Mouse (Mus musculus) MEL (cell line): ENCODE measurements around the gene Topbp1. TPM values are rescaled to one million over a fixed set of nuclear protein-coding genes. Genes with fewer than 3 reads are reported as not detected.

Experiments used
- DNase-seq: peaks from one replicate; pipeline ENCODE4 v3.0.0; 2011; ENCODE audit warnings: low read depth, low spot score
- H3K27ac ChIP-seq: 2 replicates; pipeline ENCODE4 v1.5.1; 2012; ENCODE audit warnings: low read depth, mild to moderate bottlenecking, control low read depth, low read length, moderate library complexity; ENCODE audit not compliant: control insufficient read depth
- H3K27me3 ChIP-seq, 2 experiments: fragments of 150-350 bp in 1 of 2; sonication (generic) in 1 of 2; 2 replicates each; pipeline ENCODE4 v1.6.1; 2012; ENCODE audit warnings: low read length in 2 of 2, mild to moderate bottlenecking in 2 of 2, improper control_type of control experiment in 1 of 2, moderate library complexity in 1 of 2; ENCODE audit not compliant: insufficient read depth in 2 of 2, control insufficient read depth in 1 of 2
- H3K36me3 ChIP-seq, 2 experiments: 2 replicates each; pipeline ENCODE4 v1.6.1; 2012 to 2014; ENCODE audit warnings: low read length in 2 of 2, improper control_type of control experiment in 1 of 2, inconsistent platforms in 1 of 2, mild to moderate bottlenecking in 1 of 2; ENCODE audit not compliant: insufficient read depth in 2 of 2, control insufficient read depth in 1 of 2
- H3K4me1 ChIP-seq, 2 experiments: fragments of 150-350 bp in 1 of 2; sonication (generic) in 1 of 2; 2 replicates each; pipeline ENCODE4 v1.6.1; 2012; ENCODE audit warnings: low read length in 2 of 2, improper control_type of control experiment in 1 of 2, mild to moderate bottlenecking in 1 of 2; ENCODE audit not compliant: insufficient read depth in 2 of 2, control insufficient read depth in 1 of 2
- H3K4me3 ChIP-seq, 2 experiments: fragments of 150-350 bp in 1 of 2; sonication (generic) in 1 of 2; 2 replicates each; pipeline ENCODE4 v1.5.1; 2012; ENCODE audit warnings: low read depth in 2 of 2, low read length in 2 of 2, mild to moderate bottlenecking in 2 of 2, moderate library complexity in 2 of 2, control low read depth in 1 of 2, improper control_type of control experiment in 1 of 2; ENCODE audit not compliant: control insufficient read depth in 1 of 2, insufficient read depth in 1 of 2
- H3K79me2 ChIP-seq: 2 replicates; pipeline ENCODE4 v1.6.1; 2012; ENCODE audit warnings: mild to moderate bottlenecking, low read length, moderate library complexity; ENCODE audit not compliant: control insufficient read depth, poor library complexity, insufficient read depth
- H3K9ac ChIP-seq: 2 replicates; pipeline ENCODE4 v1.6.1; 2012; ENCODE audit warnings: low read depth, mild to moderate bottlenecking, control low read depth, low read length, moderate library complexity; ENCODE audit not compliant: control insufficient read depth, poor library complexity, severe bottlenecking
- H3K9me3 ChIP-seq: fragments of 150-350 bp; sonication (generic); replicated peaks from 2 replicates; pipeline ENCODE4 v1.6.1; 2012; ENCODE audit warnings: mild to moderate bottlenecking, low read length, improper control_type of control experiment, moderate library complexity; ENCODE audit not compliant: insufficient read depth
- CHD1 ChIP-seq: IDR thresholded peaks from 2 replicates; pipeline ENCODE4 v1.6.1; 2012; ENCODE audit warnings: low read depth, mild to moderate bottlenecking, inconsistent platforms, low read length, improper control_type of control experiment
- CTCF ChIP-seq, 3 experiments: IDR thresholded peaks in 2 of 3; conservative IDR thresholded peaks in 1 of 3; 2 replicates each; pipeline ENCODE4 v1.5.1; 2011 to 2012; ENCODE audit warnings: low read length in 3 of 3, low read depth in 2 of 3, mild to moderate bottlenecking in 2 of 3, improper control_type of control experiment in 1 of 3, inconsistent platforms in 1 of 3, mixed read lengths in 1 of 3, moderate library complexity in 1 of 3; ENCODE audit not compliant: control insufficient read depth in 1 of 3, insufficient read depth in 1 of 3, poor library complexity in 1 of 3, severe bottlenecking in 1 of 3
- E2F4 ChIP-seq: IDR thresholded peaks from 2 replicates; pipeline ENCODE4 v1.6.1; 2011; ENCODE audit warnings: low read depth, low read length, improper control_type of control experiment, borderline replicate concordance
- EP300 ChIP-seq, 2 experiments: IDR thresholded peaks; 2 replicates each; pipeline ENCODE4 v1.6.1; 2011; ENCODE audit warnings: improper control_type of control experiment in 2 of 2, low read length in 2 of 2, low read depth in 1 of 2, mild to moderate bottlenecking in 1 of 2
- HCFC1 ChIP-seq: IDR thresholded peaks from 2 replicates; pipeline ENCODE4 v1.6.1; 2012; ENCODE audit warnings: low read depth, mild to moderate bottlenecking, inconsistent platforms, low read length, improper control_type of control experiment, moderate library complexity
- JUND ChIP-seq: IDR thresholded peaks from 2 replicates; pipeline ENCODE4 v1.6.1; 2011; ENCODE audit warnings: low read depth, mild to moderate bottlenecking, improper control_type of control experiment, low read length
- KAT2A ChIP-seq: conservative IDR thresholded peaks from 2 replicates; pipeline ENCODE4 v1.6.1; 2012; ENCODE audit warnings: low read depth, low read length, improper control_type of control experiment, inconsistent platforms
- MAFK ChIP-seq: IDR thresholded peaks from 2 replicates; pipeline ENCODE4 v1.6.1; 2011; ENCODE audit warnings: low read depth, mild to moderate bottlenecking, low read length, improper control_type of control experiment, borderline replicate concordance
- MEF2A ChIP-seq: IDR thresholded peaks from 2 replicates; pipeline ENCODE4 v1.6.1; 2014; ENCODE audit warnings: low read depth, mild to moderate bottlenecking, inconsistent platforms, low read length, improper control_type of control experiment; ENCODE audit not compliant: poor library complexity, insufficient replicate concordance, severe bottlenecking; ENCODE audit errors: extremely low read depth
- MYB ChIP-seq: IDR thresholded peaks from 2 replicates; pipeline ENCODE4 v1.6.1; 2011; ENCODE audit warnings: mild to moderate bottlenecking, low read depth, low read length, improper control_type of control experiment
- NELFE ChIP-seq: IDR thresholded peaks from 2 replicates; pipeline ENCODE4 v1.6.1; 2011; ENCODE audit warnings: low read depth, low read length, improper control_type of control experiment
- NRF1 ChIP-seq: IDR thresholded peaks from 2 replicates; pipeline ENCODE4 v1.6.1; 2014; ENCODE audit warnings: low read depth, mild to moderate bottlenecking, inconsistent platforms, low read length, improper control_type of control experiment, moderate library complexity; ENCODE audit not compliant: poor library complexity, insufficient read depth, severe bottlenecking
- POLR2A ChIP-seq, 2 experiments: IDR thresholded peaks; 2 replicates each; pipeline ENCODE4 v1.6.1; 2011 to 2012; ENCODE audit warnings: low read length in 2 of 2, mild to moderate bottlenecking in 2 of 2, control low read depth in 1 of 2, improper control_type of control experiment in 1 of 2, low read depth in 1 of 2, moderate library complexity in 1 of 2; ENCODE audit not compliant: control insufficient read depth in 1 of 2, insufficient read depth in 1 of 2, poor library complexity in 1 of 2
- POLR2AphosphoS2 ChIP-seq: IDR thresholded peaks from 2 replicates; pipeline ENCODE4 v1.6.1; 2011; ENCODE audit warnings: low read length, improper control_type of control experiment
- POLR2AphosphoS5 ChIP-seq: IDR thresholded peaks from 2 replicates; pipeline ENCODE4 v1.6.1; 2012; ENCODE audit warnings: low read depth, borderline replicate concordance, mild to moderate bottlenecking, inconsistent platforms, low read length, moderate library complexity, mixed read lengths
- TBP ChIP-seq: IDR thresholded peaks from 2 replicates; pipeline ENCODE4 v1.8.0; 2011; ENCODE audit warnings: low read depth, low read length, improper control_type of control experiment
- USF1 ChIP-seq: IDR thresholded peaks from 2 replicates; pipeline ENCODE4 v1.6.1; 2014; ENCODE audit warnings: low read depth, mild to moderate bottlenecking, inconsistent platforms, low read length, improper control_type of control experiment, moderate library complexity
- ZC3H11A ChIP-seq: IDR thresholded peaks from 2 replicates; pipeline ENCODE4 v1.6.1; 2012; ENCODE audit warnings: low read depth, mild to moderate bottlenecking, inconsistent platforms, low read length, improper control_type of control experiment
- ZKSCAN1 ChIP-seq: IDR thresholded peaks from 2 replicates; pipeline ENCODE4 v1.6.1; 2012; ENCODE audit warnings: low read depth, mild to moderate bottlenecking, inconsistent platforms, low read length, improper control_type of control experiment, moderate library complexity
- ZMIZ1 ChIP-seq: IDR thresholded peaks from 2 replicates; pipeline ENCODE4 v1.6.1; 2012; ENCODE audit warnings: low read depth, mild to moderate bottlenecking, inconsistent platforms, low read length, improper control_type of control experiment, moderate library complexity
- polyA plus RNA-seq, 2 experiments: library from polyadenylated mRNA; stranded (reverse) in 1 of 2; unstranded in 1 of 2; fragments of >175 nt in 1 of 2; fragments of >200 nt in 1 of 2; gene quantifications; 2 replicates each; pipeline versions ENCODE4 v1.2.1 to v1.2.4; 2012; ENCODE audit warnings: low replicate concordance in 2 of 2, low read depth in 1 of 2; ENCODE audit not compliant: insufficient read length in 2 of 2, insufficient read depth in 1 of 2, missing spikeins in 1 of 2
- total RNA-seq: library from RNA; depleted of rRNA; stranded (reverse); fragments of 300-350 nt; gene quantifications from 2 replicates; pipeline ENCODE4 v1.2.3, GENCODE M21; 2012

The Topbp1 gene
- total and polyA plus RNA-seq, 3 experiments: 127 to 756 (median 216) TPM

DNA sequence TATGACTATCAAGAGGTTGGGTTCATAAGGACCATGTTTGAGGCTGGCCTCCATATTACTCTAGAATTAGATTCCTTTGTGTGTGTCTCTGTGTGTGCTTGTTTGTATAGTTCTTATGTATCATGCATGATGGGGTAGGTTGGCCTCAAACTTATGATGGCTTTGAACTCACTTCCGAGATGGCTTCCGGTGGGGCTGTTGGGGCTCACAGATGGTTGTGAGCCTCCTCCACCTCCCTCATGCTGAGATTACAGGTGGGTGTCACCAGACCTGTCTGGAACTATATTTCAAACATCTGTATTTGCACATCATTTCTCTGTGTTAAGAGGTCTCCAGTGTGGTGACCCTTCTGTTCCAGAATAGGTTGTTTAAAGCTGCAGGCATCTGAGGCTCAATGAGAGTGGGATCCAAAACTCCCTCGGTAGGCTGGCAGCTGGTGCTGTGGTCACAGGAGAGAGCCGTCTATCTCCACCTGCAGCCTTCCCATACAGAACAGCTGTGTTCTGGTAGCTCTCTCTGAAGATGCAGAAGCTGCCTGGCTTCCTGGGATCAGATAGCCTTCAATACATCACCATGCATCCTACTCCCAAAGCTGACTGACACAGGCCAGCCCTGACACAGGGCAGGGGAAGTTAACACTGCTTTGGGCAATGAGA, 79.3 kb downstream of the Topbp1 start:
- Histone ChIP-seq H3K4me3 (no peak overlapping the region), H3K27ac (no peak overlapping the region), H3K79me2 (no peaks in the 10 kb centered on the region), H3K9me3 (no peaks in the 10 kb centered on the region), H3K4me1 (no peaks in the 10 kb centered on the region), H3K36me3 (no peaks in the 10 kb centered on the region), H3K27me3 (no peaks in the 10 kb centered on the region; a peak in 1 of 4 replicates), H3K9ac (no peak overlapping the region)
- DNase-seq: no peak
- TF ChIP-seq ZC3H11A: no peak
- no peak for TF ChIP-seq MYB
- TF ChIP-seq, all 39 proteins: peak for 0

DNA sequence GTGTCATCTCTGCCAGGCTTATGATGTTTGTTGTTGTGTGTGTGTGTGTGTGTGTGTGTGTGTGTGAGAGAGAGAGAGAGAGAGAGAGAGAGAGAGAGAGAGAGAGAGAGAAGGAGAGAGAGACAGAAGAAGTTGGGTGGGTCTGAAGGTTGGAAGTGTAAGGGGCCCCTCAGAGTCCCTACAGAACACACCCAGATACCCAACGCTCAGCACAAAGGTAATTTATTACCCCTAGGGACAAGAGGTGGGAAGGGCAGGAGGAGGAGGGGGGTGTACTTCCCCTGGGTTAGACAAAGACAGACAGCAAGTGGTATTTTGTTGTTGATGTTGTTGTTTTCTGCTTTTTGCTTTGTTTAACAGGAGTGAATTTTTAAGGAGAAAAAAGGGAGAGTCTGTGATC, 80.6 kb downstream of the Topbp1 start:
- Histone ChIP-seq H3K36me3 (no peaks in the 10 kb centered on the region), H3K27me3 (no peaks in the 10 kb centered on the region; a peak in 1 of 4 replicates), H3K9ac (no peak overlapping the region), H3K4me1 (no peaks in the 10 kb centered on the region), H3K27ac (no peak overlapping the region), H3K9me3 (no peaks in the 10 kb centered on the region), H3K4me3 (no peak overlapping the region), H3K79me2 (no peaks in the 10 kb centered on the region)
- DNase-seq: no peak
- TF ChIP-seq KAT2A: no peak
- TF ChIP-seq POLR2AphosphoS5: no peak
- no peak for TF ChIP-seq MAFK
- no peak for TF ChIP-seq HCFC1
- TF ChIP-seq TBP: no peak
- no peak for TF ChIP-seq EP300 (IDR thresholded peaks at IDR 0.05; ENCODE audit: low read depth in 1 of 2, low read length in 2 of 2)
- no peak for TF ChIP-seq MEF2A

DNA sequence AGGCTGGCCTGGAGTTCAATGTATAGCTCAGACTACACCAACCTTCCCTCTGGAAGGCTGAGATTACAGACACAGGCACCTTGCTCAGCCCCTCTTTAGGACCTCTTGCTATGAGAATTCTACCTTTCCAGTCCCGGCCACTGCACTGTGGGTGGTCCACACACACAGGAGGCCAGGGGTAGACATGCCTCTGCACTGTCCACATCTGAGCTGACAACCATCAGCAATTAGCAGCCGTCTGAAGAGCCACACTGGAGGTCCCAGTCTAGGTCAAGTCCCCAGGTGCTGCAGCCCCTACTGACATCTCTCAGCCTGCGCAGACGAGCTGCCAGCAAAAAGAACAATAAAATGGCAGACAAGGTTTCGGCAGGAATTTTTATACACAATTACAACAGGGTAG, 81.6 kb downstream of the Topbp1 start:
- Histone ChIP-seq H3K27me3 (no peaks in the 10 kb centered on the region; a peak in 1 of 4 replicates), H3K4me3 (no peak overlapping the region), H3K27ac (no peak overlapping the region), H3K4me1 (no peaks in the 10 kb centered on the region), H3K36me3 (no peaks in the 10 kb centered on the region), H3K9ac (no peak overlapping the region), H3K79me2 (no peaks in the 10 kb centered on the region), H3K9me3 (no peaks in the 10 kb centered on the region)
- no peak for DNase-seq
- no peak for TF ChIP-seq ZKSCAN1
- no peak for TF ChIP-seq E2F4
- TF ChIP-seq NRF1: no peak
- no peak for TF ChIP-seq POLR2AphosphoS2
- no peak for TF ChIP-seq TBP
- TF ChIP-seq CHD1: no peak
- TF ChIP-seq NELFE: no peak
- no peak for TF ChIP-seq POLR2AphosphoS5
- no peak for TF ChIP-seq JUND
- no peak for TF ChIP-seq USF1
- TF ChIP-seq POLR2A (IDR thresholded peaks at IDR 0.05; ENCODE audit: control insufficient read depth in 1 of 2, insufficient read depth in 1 of 2, low read depth in 1 of 2, low read length in 2 of 2, poor library complexity in 1 of 2): no peak
- no peak for TF ChIP-seq ZMIZ1
- no peak for TF ChIP-seq CTCF (IDR thresholded peaks at IDR 0.05 in 2 of 3, conservative IDR thresholded peaks at IDR 0.05 in 1 of 3; ENCODE audit: control insufficient read depth in 1 of 3, insufficient read depth in 1 of 3, low read depth in 2 of 3, low read length in 3 of 3, poor library complexity in 1 of 3, severe bottlenecking in 1 of 3)
